Mouse (Mus musculus) ES-E14 (cell line): Measurements from ENCODE around the gene Tpk1.

Experiments
- HCFC1 ChIP-seq: IDR thresholded peaks from 2 replicates; pipeline ENCODE4 v1.6.1; 2012; ENCODE audit warnings: low read length, inconsistent platforms, borderline replicate concordance; ENCODE audit not compliant: insufficient read depth
- ZNF384 ChIP-seq: IDR thresholded peaks from 2 replicates; pipeline ENCODE4 v1.6.1; 2012; ENCODE audit warnings: low read depth, low read length, inconsistent platforms

DNA sequence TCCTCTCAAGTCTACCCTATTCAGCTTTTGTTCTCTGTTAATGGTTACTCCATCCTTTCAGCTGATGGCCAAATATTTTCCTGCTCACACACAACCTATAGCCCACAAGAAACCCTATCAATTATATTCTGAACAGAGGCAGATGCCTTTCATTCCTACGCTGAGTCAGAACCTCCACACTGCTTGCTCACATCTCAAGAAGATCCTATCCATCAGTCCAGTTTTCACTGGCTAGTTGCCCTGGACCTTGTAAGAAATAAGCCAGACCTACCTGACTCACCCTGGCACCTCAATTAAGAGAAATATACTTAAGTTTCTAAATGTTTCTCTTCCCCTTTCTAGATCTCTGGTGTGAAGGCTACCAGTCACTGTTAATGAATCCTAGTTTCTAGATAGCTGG lies 231.7 kb downstream of the Tpk1 start:
- TF ChIP-seq ZNF384 (no peak), HCFC1 (no peak)
